Mouse (Mus musculus): ENCODE measurements around the gene Uso1.

- no peak for TF ChIP-seq POLR2A (IDR thresholded peaks at IDR 0.05; ENCODE audit: insufficient read depth, low read depth, low read length)
- no peak for TF ChIP-seq CTCF (IDR thresholded peaks at IDR 0.05)
- TF ChIP-seq EP300 (IDR thresholded peaks at IDR 0.05; ENCODE audit: insufficient read depth, low read depth, low read length), result no peak
These were observed 91.0 kb downstream of the Uso1 start for GRCm38 (mm10) chr5:92228776-92229175.

Measured in heart, adult 2 months (tissue).